ENCODE assay signal across 16 mouse cellular contexts in the genomic region with DNA sequence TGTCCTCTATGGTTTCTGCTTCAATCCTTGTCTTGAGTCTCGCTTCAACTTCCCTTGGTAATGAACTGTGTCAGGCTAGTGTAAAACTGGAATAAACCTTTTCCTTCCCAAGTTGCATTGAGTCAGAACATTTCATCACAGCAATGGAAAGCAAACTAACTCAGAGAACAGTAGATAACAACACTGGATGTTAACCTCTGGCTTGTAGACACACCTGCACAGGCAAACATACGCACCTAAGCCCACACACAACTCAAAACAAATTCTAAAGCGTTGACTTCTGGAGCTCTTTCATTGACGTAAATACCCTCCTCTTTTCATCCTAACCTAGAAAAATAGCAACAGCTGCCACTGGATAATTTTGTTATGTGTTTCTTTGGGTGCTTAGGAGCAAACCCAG.
"Had no signal": no experiment of that assay in that cellular context is flagged by ENCODE, and none has a peak within 500 bp of the region (broad histone marks: within the 10 kb centered on the region; RNA-seq: fewer than 3 reads in every experiment).

No protein-coding gene starts in this region.

- H3K4me1 ChIP-seq: neural tube, embryonic 12.5 days; neural tube, embryonic 13.5 days; neural tube, embryonic 15.5 days; stomach, embryonic 15.5 days had no signal

- H3K4me3 ChIP-seq: neural tube, embryonic 12.5 days; neural tube, embryonic 13.5 days; neural tube, embryonic 15.5 days; stomach, embryonic 15.5 days had no signal

- H3K27ac ChIP-seq: neural tube, embryonic 12.5 days; neural tube, embryonic 13.5 days; neural tube, embryonic 15.5 days; stomach, embryonic 15.5 days had no signal

- H3K36me3 ChIP-seq: neural tube, embryonic 12.5 days; neural tube, embryonic 13.5 days; neural tube, embryonic 15.5 days; stomach, embryonic 15.5 days had no signal

- H3K27me3 ChIP-seq: neural tube, embryonic 12.5 days; neural tube, embryonic 13.5 days; neural tube, embryonic 15.5 days; stomach, embryonic 15.5 days had no signal

- H3K4me2 ChIP-seq: neural tube, embryonic 12.5 days; neural tube, embryonic 13.5 days; neural tube, embryonic 15.5 days; stomach, embryonic 15.5 days had no signal

- DNase-seq: retina, postnatal 1 day; right cerebral cortex, adult 18-20 months; right cerebral cortex, postnatal 14 days; right cerebral cortex, postnatal 25 days; right cerebral cortex, postnatal 4 days; spleen, adult 18-20 months; thymus, adult 18-20 months; thymus, adult 2 months; thymus, postnatal 14 days; thymus, postnatal 25 days; thymus, postnatal 36 days; thymus, postnatal 4 days had no signal

- H3K9me3 ChIP-seq: neural tube, embryonic 12.5 days; neural tube, embryonic 13.5 days; neural tube, embryonic 15.5 days; stomach, embryonic 15.5 days had no signal

- H3K9ac ChIP-seq: neural tube, embryonic 12.5 days; neural tube, embryonic 13.5 days; neural tube, embryonic 15.5 days; stomach, embryonic 15.5 days had no signal
